Mouse (Mus musculus) liver, embryonic 16.5 days (tissue): Measurements from ENCODE around the gene Tbc1d22a. TPM values are rescaled to one million over a fixed set of nuclear protein-coding genes. Genes with fewer than 3 reads are reported as not detected.

Experiments used
- ATAC-seq: fragments of 200-750 bp; cut with Nextera tagmentation; 2 replicates; pipeline ENCODE4 v1.8.0; 2017; ENCODE audit warnings: low read depth, mild to moderate bottlenecking, moderate number of reproducible peaks, moderate library complexity
- H3K27ac ChIP-seq: fragments of 300-500 bp; sonication (generic); 2 replicates; pipeline ENCODE4 v1.5.1; 2014; ENCODE audit warnings: mild to moderate bottlenecking, low read length
- H3K27me3 ChIP-seq: fragments of 300-500 bp; sonication (generic); 2 replicates; pipeline ENCODE4 v1.6.1; 2014; ENCODE audit warnings: low read depth, low read length, mixed read lengths; ENCODE audit not compliant: control insufficient read depth, insufficient read depth
- H3K36me3 ChIP-seq: fragments of 300-500 bp; sonication (generic); 2 replicates; pipeline ENCODE4 v1.6.1; 2014; ENCODE audit warnings: mild to moderate bottlenecking; ENCODE audit not compliant: control insufficient read depth, insufficient read depth
- H3K4me1 ChIP-seq: fragments of 300-500 bp; sonication (generic); 2 replicates; pipeline ENCODE4 v1.6.1; 2014; ENCODE audit warnings: low read depth, low read length, mixed read lengths; ENCODE audit not compliant: control insufficient read depth
- H3K4me2 ChIP-seq: fragments of 300-500 bp; sonication (generic); 2 replicates; pipeline ENCODE4 v1.6.1; 2014; ENCODE audit warnings: low read depth, low read length, mixed read lengths
- H3K4me3 ChIP-seq: fragments of 300-500 bp; sonication (generic); 2 replicates; pipeline ENCODE4 v1.5.1; 2014; ENCODE audit warnings: low read depth, mild to moderate bottlenecking, low read length
- H3K9ac ChIP-seq: fragments of 300-500 bp; sonication (generic); 2 replicates; pipeline ENCODE4 v1.6.1; 2014; ENCODE audit warnings: low read depth, low read length
- H3K9me3 ChIP-seq: fragments of 300-500 bp; sonication (generic); replicated peaks from 2 replicates; pipeline ENCODE4 v1.6.1; 2016; ENCODE audit warnings: low read length; ENCODE audit not compliant: control insufficient read depth
- WGBS: fragments of 180-500 bp; shearing (Covaris S2); extraction: QIAGEN DNeasy Blood & Tissue Kit; methylation state at CpG from one replicate; pipeline ENCODE4 v1.1.7; 2014; ENCODE audit not compliant: insufficient replicate concordance; 5-methylcytosine and 5-hydroxymethylcytosine counted together
- polyA plus RNA-seq: library from polyadenylated mRNA; unstranded; fragments of >200 nt; fragmentation: Nextera tagmentation; extraction: Ambion mirVana; gene quantifications from 2 replicates; pipeline ENCODE4 v1.2.1, GENCODE M21; 2015

The Tbc1d22a gene
- polyA plus RNA-seq, 1 experiment from 2014 or later: 8.1 TPM

DNA sequence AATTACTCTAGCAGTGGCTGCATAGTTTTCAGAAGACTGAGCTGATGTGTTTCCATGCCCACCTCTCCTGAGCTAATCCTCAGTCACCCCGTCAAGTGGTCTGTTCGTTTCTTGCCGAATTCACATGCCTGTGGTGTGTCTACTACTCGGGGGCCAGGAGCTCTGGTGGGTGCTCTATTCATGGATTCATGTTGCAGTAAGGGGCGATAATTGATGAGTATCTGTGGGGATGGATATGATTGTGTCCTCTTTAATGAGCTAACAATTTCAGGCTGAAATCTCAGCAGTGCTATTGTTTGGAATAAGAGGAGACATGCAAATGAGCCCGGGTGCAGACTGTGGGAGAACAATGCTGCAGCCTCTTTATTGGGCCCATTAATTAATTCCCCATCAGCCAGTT is 201.7 kb downstream of the Tbc1d22a start:
- Histone ChIP-seq H3K4me2 (no peak overlapping the region), H3K9me3 (no peaks in the 10 kb centered on the region), H3K4me1 (no peaks in the 10 kb centered on the region; the same call in 1 of the 2 replicates), H3K36me3 (no peaks in the 10 kb centered on the region), H3K27me3 (no peaks in the 10 kb centered on the region), H3K9ac (no peak overlapping the region), H3K27ac (no peak overlapping the region), H3K4me3 (no peak overlapping the region)
- no peak for ATAC-seq
- whole genome bisulfite sequencing: 68% methylated on average over 6 of the region's 6 CpGs

DNA sequence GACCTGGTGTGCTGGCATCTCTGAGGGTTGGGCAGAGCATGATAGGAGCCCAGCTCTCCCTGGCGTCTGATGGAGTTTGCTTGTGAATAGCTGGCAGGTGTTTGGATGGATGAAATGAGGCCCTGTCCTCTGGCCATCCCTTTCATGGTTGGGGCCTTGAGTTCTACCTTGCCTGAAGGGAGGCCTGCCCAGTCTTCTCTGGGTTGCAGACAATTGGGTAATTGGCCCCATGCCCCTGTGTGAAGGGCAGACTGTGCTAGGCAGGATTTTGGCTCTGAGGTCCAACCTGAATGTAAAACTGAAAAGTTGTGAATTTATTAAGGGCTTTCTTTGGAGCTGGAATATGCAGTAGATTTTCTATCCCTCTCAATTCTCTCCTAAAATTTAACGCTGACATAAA is 204.2 kb downstream of the Tbc1d22a start:
- WGBS: 57% methylated on average over 2 of the region's 2 CpGs
- no peak overlapping the region for H3K27ac ChIP-seq
- H3K9ac ChIP-seq: no peak overlapping the region
- no peaks in the 10 kb centered on the region for H3K27me3 ChIP-seq
- no peak for ATAC-seq
- no peaks in the 10 kb centered on the region for H3K36me3 ChIP-seq
- no peaks in the 10 kb centered on the region for H3K9me3 ChIP-seq
- no peaks in the 10 kb centered on the region; the same call in 1 of the 2 replicates for H3K4me1 ChIP-seq
- no peak overlapping the region for H3K4me3 ChIP-seq
- no peak overlapping the region for H3K4me2 ChIP-seq

GRCm38 (mm10) chr15:86419620-86420019 is 205.4 kb downstream of the Tbc1d22a start:
- no peaks in the 10 kb centered on the region for H3K36me3 ChIP-seq
- H3K27me3 ChIP-seq: no peaks in the 10 kb centered on the region
- no peak overlapping the region for H3K4me3 ChIP-seq
- no peaks in the 10 kb centered on the region for H3K9me3 ChIP-seq
- WGBS: 72% methylated on average over 6 of the region's 6 CpGs
- no peaks in the 10 kb centered on the region; the same call in 1 of the 2 replicates for H3K4me1 ChIP-seq
- no peak overlapping the region for H3K9ac ChIP-seq
- no peak overlapping the region for H3K27ac ChIP-seq
- no peak overlapping the region for H3K4me2 ChIP-seq
- ATAC-seq: no peak

- Histone ChIP-seq H3K4me2 (no peak overlapping the region), H3K9ac (no peak overlapping the region), H3K4me3 (no peak overlapping the region), H3K4me1 (no peaks in the 10 kb centered on the region; the same call in 1 of the 2 replicates), H3K27ac (no peak overlapping the region), H3K36me3 (no peaks in the 10 kb centered on the region), H3K9me3 (no peaks in the 10 kb centered on the region), H3K27me3 (no peaks in the 10 kb centered on the region)
- ATAC-seq: no peak
- 28% methylated on average over 1 of the region's 1 CpGs for WGBS
Observed at GRCm38 (mm10) chr15:86422858-86423257, 208.6 kb downstream of the Tbc1d22a start.

DNA sequence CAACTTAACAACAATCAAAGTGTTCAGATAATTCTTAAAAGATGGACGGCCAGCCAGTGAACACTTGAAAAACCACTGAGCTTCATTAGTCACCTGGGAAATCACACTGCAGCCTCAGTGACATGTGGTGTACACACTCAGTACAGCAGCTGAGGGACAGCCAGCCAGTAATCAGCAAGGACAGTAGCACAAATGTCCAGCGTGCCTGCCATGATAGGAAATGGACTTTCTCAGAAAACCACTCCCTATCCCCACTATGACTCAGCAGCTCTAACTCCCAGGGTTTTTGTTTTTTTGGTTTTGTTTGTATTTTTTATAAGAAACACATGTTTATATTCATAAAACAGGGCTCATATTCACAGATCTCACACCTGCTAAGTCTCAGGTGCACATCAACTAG is 209.6 kb downstream of the Tbc1d22a start:
- Histone ChIP-seq H3K4me1 (no peaks in the 10 kb centered on the region; the same call in 1 of the 2 replicates), H3K27me3 (no peaks in the 10 kb centered on the region), H3K9ac (no peak overlapping the region), H3K9me3 (no peaks in the 10 kb centered on the region), H3K27ac (no peak overlapping the region), H3K36me3 (no peaks in the 10 kb centered on the region), H3K4me2 (no peak overlapping the region), H3K4me3 (no peak overlapping the region)
- WGBS: 24% methylated on average over 2 of the region's 2 CpGs
- no peak for ATAC-seq

- WGBS: 62% methylated on average over 8 of the region's 8 CpGs
Observed at GRCm38 (mm10) chr15:86424971-86425370, 210.7 kb downstream of the Tbc1d22a start.

DNA sequence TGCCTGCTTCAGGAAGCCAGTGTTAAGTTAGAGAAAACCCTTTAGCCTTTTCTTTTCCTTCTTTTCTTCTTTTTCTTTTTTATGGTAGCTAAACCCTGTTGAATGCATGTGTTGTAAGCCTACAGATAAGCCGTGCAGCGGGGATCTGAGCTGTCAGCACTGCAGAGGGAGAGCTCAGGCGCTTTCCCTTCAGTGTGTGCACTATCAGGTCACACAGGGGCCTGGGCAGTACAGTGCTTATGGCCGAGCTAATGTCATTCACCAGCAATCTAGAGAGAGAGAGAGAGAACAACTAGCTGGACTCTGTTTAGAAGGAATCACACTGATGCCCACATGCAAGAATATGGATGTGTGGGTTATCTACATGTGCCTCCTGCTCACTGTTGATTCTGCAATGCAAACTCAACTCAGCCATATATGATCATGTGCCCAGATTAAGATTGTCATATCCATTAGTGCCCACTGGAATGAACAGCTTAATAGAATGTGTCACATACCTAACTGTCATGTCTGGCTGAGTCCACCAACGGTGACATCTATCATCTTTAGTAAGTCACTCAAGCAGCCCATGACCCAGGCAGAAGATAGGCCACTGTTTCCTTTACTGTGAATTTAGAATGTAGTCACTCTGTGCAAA is 212.2 kb downstream of the Tbc1d22a start:
- no peaks in the 10 kb centered on the region; the same call in 1 of the 2 replicates for H3K4me1 ChIP-seq
- 52% methylated on average over 5 of the region's 5 CpGs for WGBS
- H3K27me3 ChIP-seq: no peaks in the 10 kb centered on the region
- no peak overlapping the region for H3K9ac ChIP-seq
- no peak overlapping the region for H3K27ac ChIP-seq
- H3K4me3 ChIP-seq: no peak overlapping the region
- no peaks in the 10 kb centered on the region for H3K9me3 ChIP-seq
- H3K36me3 ChIP-seq: no peaks in the 10 kb centered on the region
- H3K4me2 ChIP-seq: no peak overlapping the region
- no peak for ATAC-seq

More at GRCm38 (mm10) chr15:86424971-86425370, 210.7 kb downstream of the Tbc1d22a start:
- H3K9ac ChIP-seq: no peak overlapping the region
- ATAC-seq: no peak
- H3K27ac ChIP-seq: no peak overlapping the region
- no peaks in the 10 kb centered on the region for H3K27me3 ChIP-seq
- H3K9me3 ChIP-seq: no peaks in the 10 kb centered on the region
- no peaks in the 10 kb centered on the region for H3K36me3 ChIP-seq
- no peak overlapping the region for H3K4me2 ChIP-seq
- no peak overlapping the region for H3K4me3 ChIP-seq
- H3K4me1 ChIP-seq: no peaks in the 10 kb centered on the region; the same call in 1 of the 2 replicates

- Histone ChIP-seq H3K9ac (no peak overlapping the region), H3K9me3 (no peaks in the 10 kb centered on the region), H3K4me3 (no peak overlapping the region), H3K4me1 (no peaks in the 10 kb centered on the region; the same call in 1 of the 2 replicates), H3K36me3 (no peaks in the 10 kb centered on the region), H3K4me2 (no peak overlapping the region), H3K27ac (no peak overlapping the region), H3K27me3 (no peaks in the 10 kb centered on the region)
- no peak for ATAC-seq
- 68% methylated on average over 4 of the region's 4 CpGs for WGBS
Observed at GRCm38 (mm10) chr15:86427439-86427838, 213.2 kb downstream of the Tbc1d22a start.

- no peaks in the 10 kb centered on the region for H3K4me1 ChIP-seq
- ATAC-seq: no peak
- H3K36me3 ChIP-seq: no peaks in the 10 kb centered on the region
- no peak overlapping the region for H3K27ac ChIP-seq
- H3K4me2 ChIP-seq: no peak overlapping the region
- no peaks in the 10 kb centered on the region for H3K9me3 ChIP-seq
- no peaks in the 10 kb centered on the region for H3K27me3 ChIP-seq
- H3K9ac ChIP-seq: no peak overlapping the region
- H3K4me3 ChIP-seq: no peak overlapping the region
- 70% methylated on average over 5 of the region's 5 CpGs for WGBS
Observed at GRCm38 (mm10) chr15:86428496-86428895, 214.2 kb downstream of the Tbc1d22a start.
